Mouse (Mus musculus): ENCODE measurements at regions not wholly inside any gene's neighbourhood (a gene's known extent, or its start where the extent isn't known, plus 50 kb on each side); places are given as distances from the start of the nearest gene placed in this dataset.

DNA sequence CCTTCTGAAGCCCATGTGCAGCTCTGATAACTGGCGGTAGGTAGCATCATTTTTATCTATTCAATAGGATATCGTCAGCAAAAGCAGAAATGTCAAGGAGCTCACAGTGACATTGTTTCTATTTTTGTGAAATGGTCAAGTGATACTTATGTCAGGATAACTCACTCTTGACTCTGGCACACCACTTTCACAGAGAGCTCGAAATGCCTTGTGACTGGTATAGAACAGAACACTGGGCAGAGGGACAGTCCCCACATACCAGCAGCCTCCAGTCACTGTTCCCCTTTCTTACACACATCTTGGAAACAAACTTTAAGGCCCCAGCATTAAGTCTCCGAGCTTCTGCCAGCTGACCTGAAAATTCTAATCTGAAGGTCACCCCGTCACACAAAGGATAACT lies 115.1 kb upstream of the Id4 start:
- no peak for TF ChIP-seq CTCF (IDR thresholded peaks at IDR 0.05; ENCODE audit: extremely low read depth, insufficient read length, insufficient replicate concordance, low read depth, low read length)
- no peak for TF ChIP-seq POLR2A (IDR thresholded peaks at IDR 0.05; ENCODE audit: low read depth, low read length)
- Histone ChIP-seq H3K4me1 (ENCODE audit: control insufficient read depth, insufficient read depth, insufficient read length, low read length) (no peaks in the 10 kb centered on the region), H3K27me3 (ENCODE audit: control insufficient read depth, insufficient read depth, low read length) (no peaks in the 10 kb centered on the region), H3K36me3 (ENCODE audit: control insufficient read depth, insufficient read depth, low read length) (no peaks in the 10 kb centered on the region), H3K4me3 (ENCODE audit: low read depth, low read length) (no peak overlapping the region), H3K27ac (ENCODE audit: insufficient read depth, low read depth, low read length) (no peak overlapping the region)
- WGBS, result 81% methylated on average over 5 of the region's 5 CpGs

DNA sequence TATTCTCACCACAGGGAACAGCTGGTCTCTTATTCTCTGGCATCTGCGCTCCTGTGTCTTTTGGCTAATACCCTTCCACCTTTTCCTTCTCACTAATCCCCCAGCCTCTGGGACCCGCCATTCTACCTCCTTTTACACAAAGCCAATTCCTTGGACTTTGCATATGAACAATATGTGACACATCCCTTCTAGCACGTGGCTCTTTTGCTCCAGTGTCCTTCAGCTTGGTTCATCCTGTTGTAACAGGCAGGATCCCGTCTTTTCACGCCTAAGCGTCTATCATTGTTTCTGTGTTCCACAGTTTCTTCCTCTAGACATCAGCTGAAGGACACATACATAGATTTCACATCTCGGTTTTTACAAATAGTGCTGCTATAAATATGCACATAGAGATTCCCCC lies 114.0 kb upstream of the Id4 start:
- WGBS, result 84% methylated on average over 7 of the region's 7 CpGs
- H3K27me3 ChIP-seq (ENCODE audit: control insufficient read depth, insufficient read depth, low read length), result no peaks in the 10 kb centered on the region
- no peak overlapping the region for H3K4me3 ChIP-seq (ENCODE audit: low read depth, low read length)
- TF ChIP-seq CTCF (IDR thresholded peaks at IDR 0.05; ENCODE audit: extremely low read depth, insufficient read length, insufficient replicate concordance, low read depth, low read length) (no peak), POLR2A (IDR thresholded peaks at IDR 0.05; ENCODE audit: low read depth, low read length) (no peak)
- H3K27ac ChIP-seq (ENCODE audit: insufficient read depth, low read depth, low read length), result no peak overlapping the region
- no peaks in the 10 kb centered on the region for H3K36me3 ChIP-seq (ENCODE audit: control insufficient read depth, insufficient read depth, low read length)
- H3K4me1 ChIP-seq (ENCODE audit: control insufficient read depth, insufficient read depth, insufficient read length, low read length), result no peaks in the 10 kb centered on the region

DNA sequence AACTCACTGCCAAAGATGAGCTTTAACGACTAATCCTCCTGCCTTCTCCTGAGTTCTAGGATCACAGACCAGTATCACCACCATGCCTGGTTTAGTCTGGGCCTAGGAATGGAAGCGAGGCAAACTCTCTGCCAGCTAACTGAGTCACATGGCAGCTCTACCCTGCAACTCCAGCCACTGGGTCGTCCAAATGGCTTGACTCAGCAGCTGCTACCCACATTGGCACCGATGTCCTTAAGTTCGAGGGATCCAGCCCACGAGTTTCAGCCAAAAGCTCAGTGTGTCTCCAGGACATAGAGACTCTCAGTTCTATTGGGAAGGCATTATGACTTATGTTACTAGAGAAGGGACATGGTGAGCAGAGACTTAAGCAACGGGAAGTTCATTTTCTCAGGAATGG lies 107.8 kb upstream of the Id4 start:
- no peaks in the 10 kb centered on the region for H3K36me3 ChIP-seq (ENCODE audit: control insufficient read depth, insufficient read depth, low read length)
- no peak overlapping the region for H3K27ac ChIP-seq (ENCODE audit: insufficient read depth, low read depth, low read length)
- 78% methylated on average over 7 of the region's 7 CpGs for WGBS
- no peak overlapping the region for H3K4me3 ChIP-seq (ENCODE audit: low read depth, low read length)
- H3K27me3 ChIP-seq (ENCODE audit: control insufficient read depth, insufficient read depth, low read length), result no peaks in the 10 kb centered on the region
- no peaks in the 10 kb centered on the region for H3K4me1 ChIP-seq (ENCODE audit: control insufficient read depth, insufficient read depth, insufficient read length, low read length)
- no peak for TF ChIP-seq CTCF (IDR thresholded peaks at IDR 0.05; ENCODE audit: extremely low read depth, insufficient read length, insufficient replicate concordance, low read depth, low read length)
- no peak for TF ChIP-seq POLR2A (IDR thresholded peaks at IDR 0.05; ENCODE audit: low read depth, low read length)

DNA sequence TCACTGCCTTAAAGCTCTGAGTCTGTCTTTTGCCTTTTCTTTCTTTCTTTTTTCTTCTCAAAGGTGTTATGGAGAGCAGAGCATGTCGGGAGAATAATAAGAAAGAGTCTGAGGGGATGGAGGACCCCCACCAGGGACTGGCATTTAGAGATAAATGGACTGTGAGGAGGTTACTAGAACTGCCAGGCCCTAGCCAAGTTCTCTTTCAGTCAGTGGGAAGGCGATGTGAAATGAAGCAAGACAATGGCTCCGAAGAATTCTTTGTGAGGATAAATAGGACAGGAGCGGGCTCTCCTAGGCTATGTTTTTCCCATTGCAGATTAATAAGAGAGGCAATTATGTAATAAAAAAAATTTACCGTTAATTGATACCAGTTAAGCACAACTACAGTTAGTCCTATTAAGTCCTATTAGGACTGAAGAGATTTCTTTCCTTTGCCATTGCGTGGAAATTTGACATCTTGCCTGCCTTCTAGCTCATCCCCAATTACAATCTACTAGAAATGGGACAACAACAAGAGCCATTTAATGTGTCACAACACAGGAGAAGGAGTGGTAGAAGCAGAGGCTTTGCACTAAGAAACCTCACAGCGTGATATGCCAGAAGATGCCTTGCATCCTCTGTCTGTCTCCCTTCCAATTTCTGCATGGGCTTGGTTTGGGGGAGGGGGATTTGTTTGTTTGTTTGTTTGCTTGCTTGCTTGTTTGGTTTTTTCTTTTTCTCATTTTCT lies 107.2 kb upstream of the Id4 start:
- WGBS, result 84% methylated on average over 7 of the region's 7 CpGs
- H3K27me3 ChIP-seq (ENCODE audit: control insufficient read depth, insufficient read depth, low read length), result no peaks in the 10 kb centered on the region
- TF ChIP-seq CTCF (IDR thresholded peaks at IDR 0.05; ENCODE audit: extremely low read depth, insufficient read length, insufficient replicate concordance, low read depth, low read length), result no peak
- no peak for TF ChIP-seq POLR2A (IDR thresholded peaks at IDR 0.05; ENCODE audit: low read depth, low read length)
- H3K4me3 ChIP-seq (ENCODE audit: low read depth, low read length), result no peak overlapping the region
- H3K4me1 ChIP-seq (ENCODE audit: control insufficient read depth, insufficient read depth, insufficient read length, low read length), result no peaks in the 10 kb centered on the region
- H3K27ac ChIP-seq (ENCODE audit: insufficient read depth, low read depth, low read length), result no peak overlapping the region
- no peaks in the 10 kb centered on the region for H3K36me3 ChIP-seq (ENCODE audit: control insufficient read depth, insufficient read depth, low read length)

DNA sequence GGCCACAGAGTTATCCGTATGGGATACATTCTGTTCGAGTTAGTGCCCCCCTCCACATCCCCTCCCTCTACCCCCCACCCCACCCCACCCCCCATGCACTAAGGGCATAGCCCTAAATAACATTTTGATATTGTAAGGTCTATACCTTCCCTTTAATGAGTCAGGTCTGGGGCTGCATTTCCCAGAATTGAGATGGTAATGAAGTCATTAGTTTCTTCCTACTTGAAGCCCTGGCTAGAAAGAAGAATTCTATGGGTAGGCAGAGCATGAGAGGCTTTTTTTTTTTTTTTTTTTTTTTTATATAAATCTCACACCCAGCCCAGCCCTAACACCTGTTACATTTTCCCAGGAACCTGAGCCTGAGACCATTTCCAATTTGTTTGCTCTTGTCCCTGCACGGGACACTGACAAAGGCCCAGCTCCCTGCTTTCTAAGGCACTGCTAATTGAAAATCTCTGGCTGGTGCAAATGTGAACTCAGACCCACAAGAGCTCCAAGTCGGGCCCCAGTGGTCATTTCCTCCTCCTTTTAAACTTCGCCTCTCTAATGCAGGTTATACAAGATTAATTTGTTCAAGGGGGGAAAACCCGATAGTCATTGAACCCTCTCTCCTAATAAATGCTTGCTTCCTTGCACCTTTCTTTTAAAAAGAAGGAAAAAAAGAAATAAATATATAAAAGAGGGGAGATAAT lies 106.5 kb upstream of the Id4 start:
- H3K27me3 ChIP-seq (ENCODE audit: control insufficient read depth, insufficient read depth, low read length), result no peaks in the 10 kb centered on the region
- no peak overlapping the region for H3K27ac ChIP-seq (ENCODE audit: insufficient read depth, low read depth, low read length)
- WGBS, result 51% methylated on average over 6 of the region's 6 CpGs
- no peak for TF ChIP-seq POLR2A (IDR thresholded peaks at IDR 0.05; ENCODE audit: low read depth, low read length)
- TF ChIP-seq CTCF (IDR thresholded peaks at IDR 0.05; ENCODE audit: extremely low read depth, insufficient read length, insufficient replicate concordance, low read depth, low read length), result no peak
- no peaks in the 10 kb centered on the region for H3K36me3 ChIP-seq (ENCODE audit: control insufficient read depth, insufficient read depth, low read length)
- no peak overlapping the region for H3K4me3 ChIP-seq (ENCODE audit: low read depth, low read length)
- H3K4me1 ChIP-seq (ENCODE audit: control insufficient read depth, insufficient read depth, insufficient read length, low read length), result no peaks in the 10 kb centered on the region

DNA sequence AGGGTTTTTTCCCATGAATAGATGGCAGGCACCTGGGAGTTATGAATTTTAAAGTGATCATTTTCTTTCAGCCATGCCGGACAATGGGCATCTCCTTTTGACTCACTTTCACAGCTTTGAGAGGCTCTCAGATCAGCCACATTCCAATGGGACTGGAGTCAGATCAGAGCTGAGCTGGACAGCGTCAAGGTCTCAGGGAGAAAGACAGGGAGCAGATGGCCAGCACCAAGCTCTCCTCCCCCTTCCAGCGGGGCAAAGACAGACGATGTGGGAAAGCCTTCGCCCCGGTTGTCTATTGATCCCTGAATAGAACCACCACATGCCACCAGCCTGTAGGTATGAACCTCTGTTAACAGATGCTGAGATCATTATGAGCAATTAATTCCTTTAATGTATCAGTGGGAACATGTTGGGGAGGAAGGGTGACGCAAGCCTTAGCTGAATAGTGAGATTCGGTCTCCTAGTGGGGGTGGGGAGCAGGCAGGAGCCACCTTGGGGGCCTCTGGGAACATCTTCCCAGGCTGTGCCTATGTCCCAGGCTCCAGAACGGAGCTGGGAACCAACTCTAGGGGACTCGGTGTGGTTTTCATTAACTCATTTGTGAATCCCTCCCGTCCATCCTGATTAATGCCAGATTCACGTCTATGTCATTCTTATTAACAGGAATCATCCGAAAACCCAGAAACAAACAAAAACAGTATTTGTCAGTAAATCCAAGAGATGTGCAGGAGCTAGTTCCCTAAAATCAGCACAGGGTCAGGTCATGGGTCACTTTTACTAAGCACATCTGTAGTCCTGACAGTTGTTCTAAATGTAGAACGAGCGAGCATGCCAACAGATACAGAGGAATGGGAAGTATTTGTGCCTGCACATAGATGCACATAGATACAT lies 101.8 kb upstream of the Id4 start:
- no peak overlapping the region for H3K4me3 ChIP-seq (ENCODE audit: low read depth, low read length)
- H3K4me1 ChIP-seq (ENCODE audit: control insufficient read depth, insufficient read depth, insufficient read length, low read length), result no peaks in the 10 kb centered on the region
- H3K27me3 ChIP-seq (ENCODE audit: control insufficient read depth, insufficient read depth, low read length), result no peaks in the 10 kb centered on the region
- 43% methylated on average over 15 of the region's 15 CpGs for WGBS
- H3K27ac ChIP-seq (ENCODE audit: insufficient read depth, low read depth, low read length), result no peak overlapping the region
- H3K36me3 ChIP-seq (ENCODE audit: control insufficient read depth, insufficient read depth, low read length), result no peaks in the 10 kb centered on the region
- TF ChIP-seq POLR2A (IDR thresholded peaks at IDR 0.05; ENCODE audit: low read depth, low read length) (no peak), CTCF (IDR thresholded peaks at IDR 0.05; ENCODE audit: extremely low read depth, insufficient read length, insufficient replicate concordance, low read depth, low read length) (no peak)

DNA sequence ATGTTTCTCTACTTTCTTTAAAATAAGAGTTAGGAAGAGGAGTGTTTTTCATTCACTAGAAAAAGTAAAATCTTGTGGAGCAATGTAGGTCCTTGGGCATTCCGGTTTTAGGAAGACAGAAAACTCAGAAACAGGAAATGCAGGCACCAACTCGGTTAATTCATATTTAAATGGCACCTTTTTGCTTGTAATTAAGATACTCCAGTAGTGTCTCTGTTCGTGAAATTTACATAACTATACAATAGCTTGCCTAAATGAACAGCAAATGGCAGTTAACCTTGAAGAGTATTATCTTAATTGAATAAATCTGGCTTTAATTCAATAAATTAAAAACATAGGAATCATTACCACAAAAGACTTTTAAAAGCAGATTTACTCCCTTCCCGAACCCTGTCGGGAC lies 100.9 kb upstream of the Id4 start:
- Histone ChIP-seq H3K36me3 (ENCODE audit: control insufficient read depth, insufficient read depth, low read length) (no peaks in the 10 kb centered on the region), H3K4me1 (ENCODE audit: control insufficient read depth, insufficient read depth, insufficient read length, low read length) (no peaks in the 10 kb centered on the region), H3K27me3 (ENCODE audit: control insufficient read depth, insufficient read depth, low read length) (no peaks in the 10 kb centered on the region), H3K4me3 (ENCODE audit: low read depth, low read length) (no peak overlapping the region), H3K27ac (ENCODE audit: insufficient read depth, low read depth, low read length) (no peak overlapping the region)
- TF ChIP-seq CTCF (IDR thresholded peaks at IDR 0.05; ENCODE audit: extremely low read depth, insufficient read length, insufficient replicate concordance, low read depth, low read length), result no peak
- 66% methylated on average over 5 of the region's 5 CpGs for WGBS

Measured in small intestine, adult 2 months (tissue).